Mouse (Mus musculus) small intestine, adult 2 months (tissue): ENCODE results near the gene Fbll1.

Source experiments
- CTCF ChIP-seq: fragments of 200-500 bp; IDR thresholded peaks from 2 replicates; pipeline ENCODE4 v1.5.1; 2012; ENCODE audit warnings: low read depth, mild to moderate bottlenecking, control low read depth, inconsistent platforms, low read length, moderate library complexity, mixed read lengths; ENCODE audit not compliant: insufficient replicate concordance, insufficient read length; ENCODE audit errors: extremely low read depth
- POLR2A ChIP-seq: fragments of 200-500 bp; IDR thresholded peaks from 2 replicates; pipeline ENCODE4 v1.6.1; 2012; ENCODE audit warnings: low read depth, mild to moderate bottlenecking, control low read depth, inconsistent platforms, low read length, moderate library complexity

DNA sequence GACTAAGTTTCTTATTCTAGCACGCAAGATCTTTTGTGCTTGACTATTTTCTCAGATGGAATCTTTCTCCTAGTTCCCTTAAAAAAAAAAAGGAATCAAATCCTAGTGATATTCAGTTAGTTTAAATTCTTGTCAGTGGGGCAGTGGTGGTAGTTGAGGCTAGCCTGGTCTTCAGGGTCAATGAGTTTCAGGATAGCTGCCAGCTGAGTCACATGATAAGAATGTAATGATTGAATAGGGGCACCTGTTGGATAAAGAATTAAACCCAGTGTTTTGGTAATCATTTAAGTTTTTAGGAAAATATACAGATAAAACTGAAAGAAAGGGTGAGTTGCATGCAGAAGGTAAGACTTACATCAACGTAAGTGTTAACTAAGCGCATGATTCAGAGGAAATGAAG, 23.1 kb downstream of the Fbll1 start:
- TF ChIP-seq CTCF (no peak), POLR2A (no peak)
